Mouse (Mus musculus) CH12.LX (cell line): ENCODE data around the gene Rbm41.

ENCODE experiments used
- CTCF ChIP-seq, 2 experiments: IDR thresholded peaks in 1 of 2; conservative IDR thresholded peaks in 1 of 2; 2 replicates each; pipeline ENCODE4 v1.5.1; 2011 to 2012; ENCODE audit warnings: low read depth in 2 of 2, low read length in 2 of 2, improper control_type of control experiment in 1 of 2, inconsistent platforms in 1 of 2, mild to moderate bottlenecking in 1 of 2, moderate library complexity in 1 of 2
- EP300 ChIP-seq: IDR thresholded peaks from 2 replicates; pipeline ENCODE4 v1.6.1; 2011; ENCODE audit warnings: low read length, improper control_type of control experiment

DNA sequence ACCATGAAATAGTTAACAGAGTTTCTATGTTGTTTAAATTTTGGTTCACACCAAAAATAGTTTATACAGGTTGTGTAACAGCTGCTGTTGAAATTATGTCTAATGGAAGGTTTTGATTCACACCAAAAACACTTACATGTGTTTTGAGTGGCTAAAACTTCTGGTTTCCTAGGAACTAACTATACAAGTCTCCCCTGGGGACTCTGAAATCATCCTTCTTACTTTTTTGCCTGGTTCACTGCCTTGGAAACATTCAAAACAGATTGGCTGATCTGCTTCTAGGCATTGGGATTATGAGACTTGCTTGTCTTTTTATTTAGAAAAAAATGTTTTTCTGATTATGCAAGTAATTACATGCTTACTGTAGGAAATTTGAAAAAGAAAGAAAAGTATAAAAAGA, 115.2 kb downstream of the Rbm41 start:
- TF ChIP-seq CTCF (conservative IDR thresholded peaks at IDR 0.05 in 1 of 2, IDR thresholded peaks at IDR 0.05 in 1 of 2; ENCODE audit: low read depth in 2 of 2, low read length in 2 of 2) (no peak), EP300 (no peak)
